Mouse (Mus musculus) brain, embryonic 14.5 days (tissue): ENCODE data around the gene Gm13889. TPM values are rescaled to one million over a fixed set of nuclear protein-coding genes. Genes with fewer than 3 reads are reported as not detected.

Experiments used
- DNase-seq: peaks from one replicate; pipeline ENCODE4 v3.0.0-alpha.2; 2011; ENCODE audit warnings: low read depth
- CTCF ChIP-seq: fragments of 200-500 bp; IDR thresholded peaks from 2 replicates; pipeline ENCODE4 v1.5.1; 2012; ENCODE audit warnings: inconsistent platforms, mild to moderate bottlenecking, moderate library complexity, borderline replicate concordance; ENCODE audit not compliant: insufficient read depth, insufficient read length; ENCODE audit errors: extremely low read depth
- POLR2A ChIP-seq: fragments of 200-500 bp; IDR thresholded peaks from 2 replicates; pipeline ENCODE4 v1.6.1; 2012; ENCODE audit warnings: mild to moderate bottlenecking, inconsistent platforms, borderline replicate concordance; ENCODE audit not compliant: poor library complexity, insufficient read depth, insufficient read length, severe bottlenecking; ENCODE audit errors: extremely low read depth
- polyA plus RNA-seq: library from polyadenylated mRNA; depleted of rRNA; stranded (reverse); fragments of >200 nt; gene quantifications from 2 replicates; pipeline ENCODE4 v1.2.3, GENCODE M21; 2012; rRNA removed

Gm13889 gene
- 26.7 and 58.7 TPM in 2 replicates for polyA plus RNA-seq

- peak; percentile 96 for DNase-seq
- TF ChIP-seq POLR2A (peak; percentile 68), CTCF (no peak)
Measured at GRCm38 (mm10) chr2:93956908-93957784, at the start of gene Gm13889. Gene Gm13889 (minus strand): TSS chr2:93957201.

- DNase-seq: peak; percentile 89
- TF ChIP-seq POLR2A (no peak), CTCF (peak; percentile 89; the same call in 1 of the 2 replicates)
Measured at GRCm38 (mm10) chr2:94002331-94002730, 45.3 kb upstream of the Gm13889 start.

- DNase-seq: no peak
- TF ChIP-seq POLR2A (no peak), CTCF (no peak)
Measured at GRCm38 (mm10) chr2:94001918-94002317, 44.9 kb upstream of the Gm13889 start.

- TF ChIP-seq CTCF (no peak), POLR2A (no peak)
- no peak for DNase-seq
Measured at GRCm38 (mm10) chr2:94001411-94001810, 44.4 kb upstream of the Gm13889 start.

- DNase-seq: no peak
- TF ChIP-seq CTCF (no peak), POLR2A (no peak)
Measured at GRCm38 (mm10) chr2:93996254-93996653, 39.3 kb upstream of the Gm13889 start, which contains the start of gene Gm27027. Gene Gm27027 (minus strand): TSS chr2:93996354.

GRCm38 (mm10) chr2:93992810-93993209, 35.8 kb upstream of the Gm13889 start:
- peak; percentile 51 for DNase-seq
- TF ChIP-seq POLR2A (no peak), CTCF (no peak)

GRCm38 (mm10) chr2:93992259-93992658, 35.3 kb upstream of the Gm13889 start:
- no peak for TF ChIP-seq POLR2A
- TF ChIP-seq CTCF: no peak
- peak; percentile 91 for DNase-seq

- DNase-seq: no peak
- TF ChIP-seq CTCF (no peak), POLR2A (no peak)
Measured at GRCm38 (mm10) chr2:93991336-93991735, 34.3 kb upstream of the Gm13889 start.

- no peak for DNase-seq
- no peak for TF ChIP-seq CTCF
- no peak for TF ChIP-seq POLR2A
Measured at GRCm38 (mm10) chr2:93988440-93988839, 31.4 kb upstream of the Gm13889 start.

- TF ChIP-seq CTCF (no peak), POLR2A (no peak)
- no peak for DNase-seq
Measured at GRCm38 (mm10) chr2:93982457-93983235, 25.6 kb upstream of the Gm13889 start.
